8 mouse cellular contexts compared by ENCODE assay signal in the genomic region with DNA sequence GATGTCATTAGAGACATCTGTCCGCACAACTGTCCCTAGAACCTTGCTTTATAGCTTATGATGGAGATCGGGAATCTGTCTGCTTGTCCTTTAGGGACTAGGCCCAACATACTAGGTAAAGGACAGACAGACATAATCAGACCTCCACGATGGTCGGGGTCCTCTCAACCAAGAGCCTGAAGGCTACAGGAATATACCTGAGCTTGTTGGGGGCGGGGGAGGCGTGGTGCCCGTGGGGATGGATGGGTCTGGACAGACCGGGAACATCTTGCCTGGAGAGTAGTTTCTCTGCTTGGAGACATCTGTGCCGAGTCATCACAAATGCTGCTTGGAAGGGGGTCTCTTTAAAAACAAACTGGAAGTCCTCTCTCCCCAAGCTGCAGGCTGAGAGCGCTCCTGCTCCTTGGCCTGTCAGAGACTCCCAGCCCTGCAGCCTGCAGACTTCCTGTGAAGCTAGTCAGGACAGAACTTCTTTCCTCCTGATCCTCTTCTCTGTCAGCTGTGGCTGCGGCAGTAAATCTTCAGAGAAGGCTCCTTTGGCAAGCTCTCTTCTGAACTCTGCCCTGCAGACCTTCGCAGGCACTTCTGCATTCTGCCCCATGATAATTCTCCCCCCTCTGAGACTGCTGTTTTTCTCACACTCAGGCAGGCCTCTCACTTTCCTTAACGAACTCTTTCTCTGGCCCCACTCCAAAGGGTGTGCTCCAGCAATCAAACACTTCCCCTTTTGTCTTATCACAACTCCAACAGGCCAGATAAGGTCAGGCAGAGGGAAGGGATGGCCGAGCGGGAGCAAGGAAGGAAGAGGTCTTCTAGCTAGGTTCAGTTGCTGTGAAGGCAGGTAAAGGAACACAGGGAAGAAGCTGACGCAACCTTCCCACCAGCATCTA.
DNase-seq lines count a peak whose midpoint lies in the region; ATAC-seq lines count a peak whose summit lies in the region.

No protein-coding gene starts in this region.

- H3K4me2 ChIP-seq in liver, embryonic 13.5 days, result peak overlapping the region; percentile 33
- H3K4me2 ChIP-seq in forebrain, embryonic 12.5 days, result no peak overlapping the region

- peaks cover 19% of the 10 kb centered on the region for H3K4me1 ChIP-seq in liver, embryonic 13.5 days (replicated peaks)
- 0 out of 2 replicates have a peak, but pooled peaks cover 4% of the 10 kb centered on the region for H3K4me1 ChIP-seq in forebrain, embryonic 12.5 days

- H3K9ac ChIP-seq in liver, embryonic 13.5 days, result no peak overlapping the region
- H3K9ac ChIP-seq in forebrain, embryonic 12.5 days, result no peak overlapping the region

- no peaks in the 10 kb centered on the region for H3K27me3 ChIP-seq in liver, embryonic 13.5 days
- no peaks in the 10 kb centered on the region for H3K27me3 ChIP-seq in forebrain, embryonic 12.5 days

- no peak overlapping the region; the same call in 1 of the 2 replicates for H3K27ac ChIP-seq in liver, embryonic 13.5 days
- H3K27ac ChIP-seq in forebrain, embryonic 12.5 days, result no peak overlapping the region

- DNase-seq in retina, postnatal 1 day, result peak; percentile 18
- no peak for DNase-seq in retina, embryonic 14.5 days (ENCODE audit: low spot score)
- peak; percentile 18 for DNase-seq in embryo, embryonic 9.5 days (ENCODE audit: extremely low spot score)
- peak; percentile 55 for DNase-seq in heart, postnatal 4 days
- DNase-seq in liver, embryonic 13.5 days, result peak; percentile 15
- peak; percentile 10 for DNase-seq in ovary, postnatal 10 days (ENCODE audit: low spot score)
- no peak for DNase-seq in right cerebral cortex, postnatal 36 days (ENCODE audit: low spot score in 2 of 2)

- H3K36me3 ChIP-seq in liver, embryonic 13.5 days, result no peaks in the 10 kb centered on the region
- no peaks in the 10 kb centered on the region for H3K36me3 ChIP-seq in forebrain, embryonic 12.5 days (replicated peaks)

- no peak overlapping the region for H3K4me3 ChIP-seq in liver, embryonic 13.5 days (replicated peaks)
- H3K4me3 ChIP-seq in forebrain, embryonic 12.5 days (replicated peaks), result no peak overlapping the region

- ATAC-seq in liver, embryonic 13.5 days (ENCODE audit: low read depth), result peak; percentile 70
- ATAC-seq in forebrain, embryonic 12.5 days (ENCODE audit: low FRiP score), result no peak

- 23% methylated on average over 16 of the region's 16 CpGs for WGBS in liver, embryonic 13.5 days (ENCODE audit: insufficient replicate concordance)
- WGBS in forebrain, embryonic 12.5 days, result 66% methylated on average over 16 of the region's 16 CpGs

- no peaks in the 10 kb centered on the region for H3K9me3 ChIP-seq in liver, embryonic 13.5 days (replicated peaks)
- H3K9me3 ChIP-seq in forebrain, embryonic 12.5 days, result no peaks in the 10 kb centered on the region

Comparison
In these comparisons a context has a peak if more than half of its experiments do, and no peak if none do; other contexts are left out.
1. DNase-seq: peak in retina, postnatal 1 day (single experiment), embryo, embryonic 9.5 days (single experiment), heart, postnatal 4 days (single experiment), liver, embryonic 13.5 days (single experiment) and ovary, postnatal 10 days (single experiment); none in retina, embryonic 14.5 days (single experiment) and right cerebral cortex, postnatal 36 days (0 of 2).